Mouse (Mus musculus): ENCODE measurements around the gene Map3k1.
"Not testable (repeated sequence)": the region's sequence is repeated elsewhere in the genome, so short reads cannot be mapped to it uniquely, and the experiment has no call there.

The Map3k1 gene

DNA sequence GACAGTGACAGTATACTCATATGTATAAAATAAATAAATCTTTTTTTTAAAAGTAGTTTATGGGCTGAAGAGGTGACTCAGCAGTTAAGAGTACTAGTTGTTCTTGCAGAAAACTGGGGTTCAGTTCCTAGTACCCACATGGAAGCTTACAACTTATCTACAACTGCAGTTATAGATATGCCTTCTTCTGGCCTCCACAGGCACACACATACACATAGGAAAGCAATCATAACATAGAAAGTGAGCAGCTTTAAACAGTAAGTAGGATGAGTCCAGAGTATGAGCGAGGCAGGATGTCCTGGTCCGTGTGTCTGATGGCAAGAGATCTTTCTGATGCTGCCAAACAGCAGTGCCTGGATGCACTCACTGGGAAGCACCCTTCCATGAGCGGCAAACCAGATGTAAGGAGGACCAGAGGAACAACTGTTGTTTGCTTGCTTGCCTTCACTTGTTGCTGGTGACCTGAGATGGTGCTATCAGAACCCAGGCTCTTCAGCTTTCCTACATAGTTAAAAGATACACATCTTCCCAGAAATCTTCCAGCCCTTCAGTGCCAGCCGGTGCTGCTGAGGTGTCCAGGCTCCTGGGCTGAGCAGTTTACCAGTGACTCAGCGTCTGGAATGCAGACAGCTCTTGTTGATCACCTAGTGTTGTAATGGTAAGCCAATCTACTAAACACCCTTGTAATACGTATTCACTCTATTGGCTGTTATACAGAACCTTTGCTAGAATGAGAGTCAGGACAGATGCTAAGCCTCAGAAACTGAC, 64.4 kb downstream of the Map3k1 start:
- DNase-seq (ENCODE audit: low read depth, low spot score) = no peak

DNA sequence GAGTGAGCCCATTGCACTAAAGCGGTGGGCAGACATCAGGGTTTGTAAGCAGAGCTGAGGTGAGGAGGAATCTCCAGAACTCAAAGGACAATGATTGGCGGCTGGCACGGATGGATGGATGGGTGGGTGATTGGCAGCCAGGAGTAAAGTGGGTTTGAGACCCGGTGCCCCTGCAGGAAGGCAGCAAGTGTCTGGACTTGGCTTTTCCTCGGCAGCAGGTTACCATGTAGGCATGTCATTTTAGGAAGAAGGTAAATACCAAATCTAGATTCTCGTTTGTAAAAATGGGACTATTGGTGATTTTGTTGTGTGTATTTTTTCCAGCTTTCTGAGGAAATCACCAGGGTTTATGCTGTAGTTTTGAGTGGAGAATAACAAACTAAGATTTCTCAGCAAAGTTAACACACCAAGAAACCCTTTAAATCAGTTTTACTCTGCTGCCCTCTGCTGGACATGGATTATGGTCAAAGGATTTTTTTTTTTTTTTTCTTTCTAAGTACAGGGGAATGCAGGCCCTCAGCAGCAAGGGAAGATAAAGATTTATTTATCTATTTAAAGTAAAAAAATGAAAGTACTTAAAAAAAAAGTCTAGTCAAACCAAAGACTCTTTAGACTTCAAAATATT, 66.7 kb downstream of the Map3k1 start:
- DNase-seq (ENCODE audit: low read depth, low spot score) = peak; percentile 75

DNA sequence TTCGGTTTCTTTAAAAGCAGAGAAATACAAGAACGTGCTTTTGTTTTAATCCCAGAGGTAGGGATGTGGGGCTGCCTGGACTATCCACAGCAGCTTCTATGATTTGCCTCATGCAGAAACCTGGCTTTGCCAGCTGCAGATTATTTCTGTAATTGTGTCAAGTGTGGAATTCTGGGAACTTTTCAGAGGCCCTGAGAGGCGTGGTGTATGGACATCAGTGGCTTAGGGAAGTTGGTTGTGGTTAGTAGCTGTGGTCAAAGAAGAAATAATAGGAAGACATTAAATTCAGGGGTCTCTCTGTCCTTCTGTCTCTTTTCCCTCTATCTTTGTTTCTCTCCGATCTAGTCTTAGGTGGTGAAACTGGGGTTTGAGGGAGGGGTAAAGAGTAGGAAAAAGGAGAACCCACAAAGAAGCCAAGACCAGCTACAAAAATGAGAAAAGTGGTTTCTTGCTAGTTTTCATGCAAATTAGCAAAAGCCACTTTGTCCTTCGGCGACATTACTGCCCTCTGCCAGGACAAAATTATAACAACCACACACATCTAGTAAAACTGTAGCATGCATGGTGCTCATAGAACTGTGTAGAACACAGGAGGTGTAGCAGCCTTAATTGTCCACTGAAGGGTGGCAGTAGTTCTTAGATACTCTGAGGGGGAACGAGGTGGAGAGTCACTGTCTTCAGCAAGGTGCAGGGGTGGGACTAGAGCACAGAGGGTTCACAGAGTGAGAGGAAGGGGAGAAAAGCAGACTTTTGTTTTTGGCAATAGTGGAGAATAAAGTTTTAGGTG, 67.4 kb downstream of the Map3k1 start:
- DNase-seq (ENCODE audit: low read depth, low spot score) = no peak

DNA sequence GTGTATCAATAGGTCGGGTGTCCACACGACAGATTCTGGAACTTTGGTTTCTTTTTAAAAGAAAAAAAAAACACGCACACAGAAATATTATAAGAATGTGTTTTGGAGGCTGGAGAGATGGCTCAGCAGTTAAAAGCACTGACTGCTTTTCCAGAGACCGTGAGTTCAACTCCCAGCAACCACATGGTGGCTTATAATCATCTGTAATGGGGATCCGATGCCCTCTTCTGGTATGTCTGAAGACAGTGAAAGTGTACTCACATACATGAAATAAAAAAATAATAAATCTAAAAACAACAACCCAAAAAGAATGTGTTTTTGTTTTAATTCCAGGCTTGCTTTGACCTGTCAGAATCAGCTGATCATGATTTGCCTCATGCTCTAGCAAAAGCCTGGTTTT, 81.9 kb downstream of the Map3k1 start:
- DNase-seq (ENCODE audit: low read depth, low spot score) = no peak

DNA sequence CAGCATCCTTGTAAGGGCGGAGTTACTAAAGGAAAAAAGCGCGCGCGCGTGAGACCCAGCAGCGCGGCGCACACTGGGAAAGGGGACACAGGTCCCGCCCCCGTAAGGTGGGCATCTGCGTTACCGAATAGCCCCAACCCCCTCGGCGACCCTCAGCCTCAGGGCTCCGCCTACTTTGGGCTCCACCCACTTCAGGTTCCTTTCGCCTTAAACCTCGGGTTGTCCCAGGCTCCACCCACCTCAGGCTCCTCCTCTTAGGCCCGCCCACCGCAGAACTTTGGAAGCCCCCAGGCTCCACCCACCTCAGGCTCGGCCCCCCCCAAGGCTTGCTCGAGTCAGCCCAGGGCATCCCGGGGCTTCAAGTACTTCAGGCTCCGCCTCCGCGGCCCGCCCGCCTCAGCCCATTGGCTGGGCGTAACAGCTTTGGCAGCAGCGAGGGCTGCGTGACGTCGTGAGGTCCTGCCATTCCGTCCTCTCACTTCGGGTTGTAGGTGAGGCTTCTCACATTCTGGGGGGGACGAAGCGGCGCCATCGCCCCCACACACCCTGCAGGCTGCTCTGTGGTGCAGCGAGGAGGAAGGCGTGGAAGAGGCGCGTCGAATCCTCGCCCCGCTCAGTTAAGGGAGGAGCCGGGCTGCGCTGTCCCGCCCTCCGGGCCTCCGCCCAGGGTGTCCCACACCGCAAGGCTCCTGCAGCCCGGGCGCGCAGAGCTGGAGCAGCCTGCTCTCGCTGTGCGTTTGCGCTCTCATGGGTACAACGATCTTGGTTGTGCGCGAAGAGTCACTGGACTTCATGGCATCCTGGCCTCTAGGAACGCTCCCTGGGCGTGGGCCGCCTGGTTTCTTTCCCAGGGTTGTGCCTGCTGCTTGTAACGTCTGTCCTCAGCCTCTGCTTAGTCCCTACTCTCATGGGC, 83.4 kb downstream of the Map3k1 start:
- DNase-seq (ENCODE audit: low read depth, low spot score) = peak; percentile 99

DNA sequence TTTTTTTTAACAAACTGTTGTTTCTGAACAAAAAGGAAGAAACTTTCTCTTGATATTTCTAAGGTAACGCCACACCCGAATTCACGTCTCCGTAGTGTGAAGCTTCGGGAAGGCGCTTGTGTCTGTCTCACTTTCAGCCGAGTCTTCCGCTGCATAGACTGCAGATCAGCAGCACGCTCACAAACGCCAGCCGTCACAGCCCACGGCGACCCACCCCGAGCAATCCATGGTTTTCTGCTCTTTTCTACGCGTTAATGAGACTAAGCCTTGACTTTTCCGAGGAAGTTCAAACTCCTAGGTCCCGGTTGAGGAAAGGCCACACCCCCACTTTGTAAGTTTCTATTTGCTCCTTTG, 84.0 kb downstream of the Map3k1 start:
- no peak for DNase-seq (ENCODE audit: low read depth, low spot score)

DNA sequence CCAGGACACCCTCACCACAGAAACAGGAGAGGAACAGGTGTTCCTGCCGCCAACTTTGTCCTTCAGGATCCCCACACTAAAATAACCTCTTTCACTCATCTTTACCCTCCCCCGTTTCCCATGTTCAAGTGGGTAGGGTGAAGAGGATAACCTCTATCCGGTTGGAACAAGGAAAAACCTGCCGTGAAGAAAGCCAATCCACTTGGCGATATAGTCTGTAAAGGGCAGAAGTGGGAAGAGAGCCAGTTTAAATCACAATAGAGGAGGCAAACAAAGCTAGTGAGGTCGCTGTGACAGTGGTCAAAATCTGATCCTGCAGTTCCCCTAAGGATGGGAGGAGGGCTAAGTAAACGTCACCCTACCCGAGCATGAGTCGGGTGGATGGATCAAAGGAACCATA, 89.1 kb downstream of the Map3k1 start:
- no peak for DNase-seq (ENCODE audit: low read depth, low spot score)

DNA sequence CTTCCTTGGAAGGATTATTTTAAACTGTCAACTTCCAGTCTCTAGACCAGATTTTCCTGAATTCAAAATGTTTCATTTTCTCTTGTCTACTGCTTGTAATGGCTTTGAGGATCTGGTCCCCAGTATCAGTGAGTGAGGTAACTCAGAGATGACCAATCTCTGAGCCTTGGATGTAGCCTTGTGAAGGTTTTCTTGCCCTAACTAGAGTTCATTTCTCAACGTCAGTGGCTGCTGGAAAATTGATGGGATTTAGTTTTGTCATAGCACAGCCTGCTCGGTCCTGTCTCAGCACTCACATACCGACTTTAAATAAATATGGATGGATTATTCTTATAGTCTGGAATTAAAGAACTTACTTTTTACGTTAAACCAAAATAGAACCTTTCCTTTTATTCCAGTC, 98.3 kb downstream of the Map3k1 start:
- DNase-seq (ENCODE audit: low read depth, low spot score) = no peak

DNA sequence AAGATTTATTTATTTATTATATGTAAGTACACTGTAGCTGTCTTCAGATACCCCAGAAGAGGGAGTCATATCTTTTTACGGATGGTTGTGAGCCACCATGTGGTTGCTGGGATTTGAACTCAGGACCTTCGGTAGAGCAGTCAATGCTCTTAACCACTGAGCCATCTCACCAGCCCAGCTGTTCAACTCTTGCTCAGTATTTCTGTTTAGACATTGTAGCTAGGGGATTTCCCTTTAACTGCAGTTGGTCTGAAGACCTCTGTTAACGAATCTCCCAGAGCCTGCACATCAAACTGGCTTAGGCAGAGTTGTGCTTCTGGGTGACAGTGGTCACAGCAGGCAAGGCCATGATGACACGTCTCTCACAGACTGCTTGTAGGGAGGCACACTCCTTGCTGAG, 104.8 kb downstream of the Map3k1 start:
- not testable (repeated sequence) for DNase-seq (ENCODE audit: low read depth, low spot score)

DNA sequence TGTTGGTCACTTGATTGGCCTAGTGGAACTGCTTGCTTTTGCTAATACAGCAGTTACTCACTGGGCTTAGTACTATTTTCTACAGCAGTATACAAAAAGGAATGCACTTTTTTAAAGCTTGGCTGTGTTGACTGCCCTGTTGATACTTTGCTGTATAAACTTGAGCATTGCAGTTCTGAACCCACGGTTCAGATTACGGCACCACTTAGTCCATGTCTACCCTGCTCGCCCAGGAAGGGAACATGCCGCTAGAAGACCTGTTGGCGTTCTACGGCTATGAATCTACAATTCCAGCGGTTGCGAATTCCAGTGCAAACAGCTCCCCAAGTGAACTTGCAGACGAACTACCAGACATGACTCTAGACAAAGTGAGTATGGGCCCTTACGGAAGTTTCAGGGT, 105.4 kb downstream of the Map3k1 start:
- no peak for DNase-seq (ENCODE audit: low read depth, low spot score)
